Mouse (Mus musculus) forebrain, embryonic 12.5 days (tissue): ENCODE data around the gene Gjc3. TPM values are rescaled to one million over a fixed set of nuclear protein-coding genes. Genes with fewer than 3 reads are reported as not detected.
"Not testable (repeated sequence)": the region's sequence is repeated elsewhere in the genome, so short reads cannot be mapped to it uniquely, and the experiment has no call there.

Experiments used
- ATAC-seq: fragments of 200-750 bp; cut with Nextera tagmentation; 2 replicates; pipeline ENCODE4 v1.8.0; 2017; ENCODE audit warnings: moderate TSS enrichment; ENCODE audit not compliant: low FRiP score
- H3K27ac ChIP-seq: fragments of 300-500 bp; sonication (generic); 2 replicates; pipeline ENCODE4 v1.5.1; 2016; ENCODE audit warnings: mild to moderate bottlenecking
- H3K27me3 ChIP-seq: fragments of 300-500 bp; sonication (generic); 2 replicates; pipeline ENCODE4 v1.6.1; 2016; ENCODE audit warnings: mild to moderate bottlenecking
- H3K36me3 ChIP-seq: fragments of 300-500 bp; sonication (generic); replicated peaks from 2 replicates; pipeline ENCODE4 v1.6.1; 2016; ENCODE audit warnings: mild to moderate bottlenecking
- H3K4me1 ChIP-seq: fragments of 300-500 bp; sonication (generic); 2 replicates; pipeline ENCODE4 v1.6.1; 2016
- H3K4me2 ChIP-seq: fragments of 300-500 bp; sonication (generic); 2 replicates; pipeline ENCODE4 v1.6.1; 2016; ENCODE audit warnings: mild to moderate bottlenecking, moderate library complexity
- H3K4me3 ChIP-seq: fragments of 300-500 bp; sonication (generic); replicated peaks from 2 replicates; pipeline ENCODE4 v1.5.1; 2016; ENCODE audit warnings: mild to moderate bottlenecking
- H3K9ac ChIP-seq: fragments of 300-500 bp; sonication (generic); 2 replicates; pipeline ENCODE4 v1.6.1; 2016; ENCODE audit warnings: mild to moderate bottlenecking
- H3K9me3 ChIP-seq: fragments of 300-500 bp; sonication (generic); 2 replicates; pipeline ENCODE4 v1.6.1; 2016
- WGBS: fragments of 180-500 bp; shearing (Covaris S2); methylation state at CpG from one replicate; pipeline ENCODE4 v1.1.7; 2016; 5-methylcytosine and 5-hydroxymethylcytosine counted together
- polyA plus RNA-seq: library from polyadenylated mRNA; unstranded; fragments of >200 nt; fragmentation: Nextera tagmentation; extraction: Ambion mirVana; gene quantifications from 2 replicates; pipeline ENCODE4 v1.2.1, GENCODE M21; 2016

Gjc3 gene
- polyA plus RNA-seq, 1 experiment from 2014 or later, result not detected

DNA sequence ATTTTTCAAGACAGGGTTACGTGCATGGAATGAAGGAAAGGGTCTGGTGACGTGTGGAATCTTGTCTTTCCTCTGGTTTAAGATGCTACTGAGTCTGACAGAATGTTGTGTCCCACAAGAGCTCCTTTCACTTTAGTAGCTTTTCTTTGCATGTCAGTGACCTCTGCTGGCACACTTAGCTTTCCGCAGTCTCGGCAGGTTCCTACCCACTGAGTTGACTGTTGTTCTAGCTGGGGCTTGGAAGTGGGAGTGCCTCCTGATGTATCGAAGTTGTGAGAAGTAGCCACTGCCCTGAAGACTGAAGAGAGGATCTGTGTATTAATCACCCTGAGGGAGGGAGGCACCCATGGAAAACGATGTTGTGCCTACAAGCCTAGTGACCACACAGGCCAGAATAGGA is 11.7 kb downstream of the Gjc3 start:
- WGBS, result 41% methylated on average over 6 of the region's 6 CpGs
- H3K4me3 ChIP-seq, result no peak overlapping the region
- H3K9me3 ChIP-seq, result no peaks in the 10 kb centered on the region
- H3K27me3 ChIP-seq, result no peaks in the 10 kb centered on the region
- no peak overlapping the region for H3K4me2 ChIP-seq
- ATAC-seq, result no peak
- no peak overlapping the region for H3K9ac ChIP-seq
- no peaks in the 10 kb centered on the region for H3K4me1 ChIP-seq
- H3K36me3 ChIP-seq, result no peaks in the 10 kb centered on the region
- H3K27ac ChIP-seq, result no peak overlapping the region

GRCm38 (mm10) chr5:137947303-137947702 is 15.6 kb downstream of the Gjc3 start:
- Histone ChIP-seq H3K27me3 (no peaks in the 10 kb centered on the region), H3K4me2 (no peak overlapping the region), H3K27ac (no peak overlapping the region), H3K9ac (no peak overlapping the region), H3K9me3 (no peaks in the 10 kb centered on the region), H3K4me3 (no peak overlapping the region), H3K36me3 (no peaks in the 10 kb centered on the region), H3K4me1 (no peaks in the 10 kb centered on the region)
- ATAC-seq, result no peak

GRCm38 (mm10) chr5:137943133-137943532 is 19.8 kb downstream of the Gjc3 start:
- H3K9me3 ChIP-seq, result no peaks in the 10 kb centered on the region
- no peaks in the 10 kb centered on the region for H3K36me3 ChIP-seq
- no peak overlapping the region for H3K4me3 ChIP-seq
- H3K9ac ChIP-seq, result no peak overlapping the region
- no peaks in the 10 kb centered on the region for H3K27me3 ChIP-seq
- H3K4me1 ChIP-seq, result no peaks in the 10 kb centered on the region
- no peak for ATAC-seq
- H3K4me2 ChIP-seq, result no peak overlapping the region
- WGBS, result 86% methylated on average over 1 of the region's 1 CpGs
- H3K27ac ChIP-seq, result no peak overlapping the region

DNA sequence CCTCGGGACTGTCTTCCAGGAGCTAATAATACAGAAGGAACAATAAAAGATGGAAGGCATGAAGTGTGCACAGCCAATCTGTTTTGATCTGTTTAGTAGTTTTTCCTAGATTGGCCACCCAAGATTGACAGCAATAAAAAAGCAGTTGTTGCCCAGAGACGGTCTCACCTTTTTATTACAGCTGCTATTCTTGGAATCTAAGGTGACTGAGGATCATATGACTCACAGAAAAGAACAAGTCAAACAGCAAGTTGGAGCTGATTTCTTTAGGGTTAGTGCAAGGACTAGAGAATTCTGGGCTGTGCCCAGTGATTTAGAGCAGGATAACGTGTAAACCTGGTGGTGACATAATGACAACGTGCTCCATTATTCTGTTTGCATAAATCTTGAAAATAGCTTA is 21.9 kb downstream of the Gjc3 start:
- H3K4me1 ChIP-seq, result no peaks in the 10 kb centered on the region
- H3K9ac ChIP-seq, result no peak overlapping the region
- H3K36me3 ChIP-seq, result no peaks in the 10 kb centered on the region
- 87% methylated on average over 4 of the region's 4 CpGs for WGBS
- no peak overlapping the region for H3K4me2 ChIP-seq
- peaks cover 6% of the 10 kb centered on the region; the same call in 1 of the 2 replicates for H3K9me3 ChIP-seq
- ATAC-seq, result no peak
- no peak overlapping the region for H3K27ac ChIP-seq
- no peaks in the 10 kb centered on the region for H3K27me3 ChIP-seq
- no peak overlapping the region for H3K4me3 ChIP-seq

DNA sequence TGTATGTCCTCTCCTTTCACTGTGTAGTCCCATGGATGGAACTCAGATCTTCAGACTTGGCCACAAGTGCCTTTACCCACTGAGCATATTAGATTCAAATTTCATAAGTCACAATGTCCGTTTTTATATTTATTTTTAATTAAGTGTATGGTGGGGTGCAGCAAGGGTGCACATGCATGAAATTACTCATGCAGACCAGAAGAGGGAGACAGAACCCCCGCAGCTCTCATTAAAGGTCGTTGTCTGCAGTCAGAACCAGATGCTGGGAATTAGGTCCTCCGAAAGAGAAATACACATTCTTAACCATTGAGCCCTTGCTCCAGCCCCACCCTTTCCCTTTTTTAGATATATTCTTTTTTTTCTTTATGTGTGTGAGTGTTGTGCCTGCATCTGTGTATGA is 25.7 kb downstream of the Gjc3 start:
- Histone ChIP-seq H3K27ac (no peak overlapping the region), H3K9ac (no peak overlapping the region), H3K27me3 (no peaks in the 10 kb centered on the region), H3K36me3 (no peaks in the 10 kb centered on the region), H3K4me2 (no peak overlapping the region), H3K4me3 (no peak overlapping the region), H3K4me1 (no peaks in the 10 kb centered on the region), H3K9me3 (peaks cover 6% of the 10 kb centered on the region; the same call in 1 of the 2 replicates)
- 73% methylated on average over 4 of the region's 4 CpGs for WGBS
- no peak for ATAC-seq

GRCm38 (mm10) chr5:137936486-137936885 is 26.4 kb downstream of the Gjc3 start:
- Histone ChIP-seq H3K9me3 (peaks cover 6% of the 10 kb centered on the region; the same call in 1 of the 2 replicates), H3K27ac (no peak overlapping the region), H3K9ac (no peak overlapping the region), H3K27me3 (no peaks in the 10 kb centered on the region), H3K4me3 (no peak overlapping the region), H3K36me3 (no peaks in the 10 kb centered on the region), H3K4me1 (no peaks in the 10 kb centered on the region), H3K4me2 (no peak overlapping the region)
- ATAC-seq, result no peak
- WGBS, result 96% methylated on average over 2 of the region's 2 CpGs

DNA sequence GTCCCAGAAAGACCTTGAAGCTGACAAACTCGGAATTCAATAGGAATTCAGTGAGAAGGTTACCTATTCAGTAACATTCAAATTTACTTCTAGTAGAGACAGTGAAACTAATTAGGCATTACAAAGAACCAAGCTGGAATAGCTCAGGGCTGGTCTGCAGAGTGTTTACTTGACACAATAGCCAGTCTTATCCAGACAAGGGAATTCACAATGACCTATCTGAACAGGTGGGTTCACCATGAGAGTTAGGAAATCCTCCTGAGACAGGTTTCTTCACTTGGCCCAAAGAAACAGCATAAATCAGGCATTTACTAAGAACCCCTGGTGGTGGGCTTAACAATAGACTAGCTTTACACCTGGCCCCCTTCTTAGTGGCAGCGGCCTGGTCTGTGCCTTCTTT is 29.0 kb downstream of the Gjc3 start:
- ATAC-seq, H3K9me3 ChIP-seq, H3K9ac ChIP-seq: not testable (repeated sequence)

DNA sequence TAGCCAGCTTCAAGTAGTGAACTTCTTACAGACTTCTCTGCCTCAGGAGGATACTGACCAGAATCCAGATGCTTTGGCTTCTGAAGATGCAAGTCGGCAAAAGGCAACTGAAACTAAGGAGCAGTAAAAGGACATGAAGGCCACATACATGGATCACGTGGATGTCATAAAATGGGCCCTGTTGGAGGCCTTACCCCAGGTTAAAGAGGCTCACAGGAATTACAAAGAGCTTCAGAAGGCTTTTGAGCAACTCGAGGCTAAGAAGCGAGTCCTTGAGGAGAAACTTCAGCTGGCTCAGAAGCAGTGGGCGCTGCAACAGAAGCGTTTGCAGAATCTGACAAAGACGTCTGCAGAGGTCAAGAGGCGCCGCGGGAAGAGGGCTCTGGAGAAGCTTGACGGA is 34.5 kb downstream of the Gjc3 start:
- WGBS, result 85% methylated on average over 11 of the region's 11 CpGs
- no peak for ATAC-seq

More for the DNA sequence above, 29.0 kb downstream of the Gjc3 start:
- H3K36me3 ChIP-seq, H3K4me2 ChIP-seq, H3K4me3 ChIP-seq, H3K27ac ChIP-seq, H3K4me1 ChIP-seq, H3K27me3 ChIP-seq: not testable (repeated sequence)
- 60% methylated on average over 2 of the region's 2 CpGs for WGBS

GRCm38 (mm10) chr5:137922171-137922570 is 40.7 kb downstream of the Gjc3 start:
- Histone ChIP-seq H3K4me3 (no peak overlapping the region), H3K27ac (no peak overlapping the region), H3K4me2 (no peak overlapping the region), H3K9ac (no peak overlapping the region), H3K36me3 (no peaks in the 10 kb centered on the region), H3K27me3 (no peaks in the 10 kb centered on the region), H3K4me1 (no peaks in the 10 kb centered on the region), H3K9me3 (no peaks in the 10 kb centered on the region)
- no peak for ATAC-seq

More for the DNA sequence above, 34.5 kb downstream of the Gjc3 start:
- Histone ChIP-seq H3K27me3 (no peaks in the 10 kb centered on the region), H3K36me3 (no peaks in the 10 kb centered on the region), H3K9ac (no peak overlapping the region), H3K9me3 (no peaks in the 10 kb centered on the region), H3K4me1 (no peaks in the 10 kb centered on the region), H3K27ac (no peak overlapping the region), H3K4me3 (no peak overlapping the region), H3K4me2 (no peak overlapping the region)

DNA sequence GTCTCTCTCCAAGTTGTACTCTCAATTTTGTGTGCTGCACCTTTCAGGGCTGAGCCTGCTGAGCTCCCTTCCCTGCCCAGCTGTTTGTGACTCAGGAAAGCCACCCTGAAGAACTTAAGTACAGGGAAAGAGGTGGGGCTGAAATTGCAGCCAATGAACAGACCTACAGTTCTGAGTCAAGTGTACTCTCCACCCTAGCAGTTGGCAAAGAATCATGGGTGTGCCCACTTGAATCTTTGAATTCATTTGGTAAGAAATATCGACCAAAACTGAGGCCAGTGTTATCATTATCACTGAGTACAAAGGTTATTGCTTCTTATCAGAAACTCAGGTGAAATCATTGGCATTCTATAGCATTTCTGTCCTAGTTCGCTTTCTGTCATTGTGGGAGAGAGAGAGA is 41.4 kb downstream of the Gjc3 start, which contains the start of gene Cyp3a13:
Gene Cyp3a13, minus strand, starts transcription at position 88 of the 400 bp plus-strand sequence.
- H3K4me2 ChIP-seq, result no peak within 1 kb of the TSS
- no peak for ATAC-seq
- H3K36me3 ChIP-seq, result no peaks in the 10 kb centered on the region
- no peak within 1 kb of the TSS for H3K4me3 ChIP-seq
- no peak within 1 kb of the TSS for H3K9ac ChIP-seq
- no peaks in the 10 kb centered on the region for H3K9me3 ChIP-seq
- H3K4me1 ChIP-seq, result no peaks in the 10 kb centered on the region
- WGBS, result 54% methylated on average over 2 of the region's 2 CpGs
- no peaks in the 10 kb centered on the region for H3K27me3 ChIP-seq
- H3K27ac ChIP-seq, result no peak within 1 kb of the TSS

DNA sequence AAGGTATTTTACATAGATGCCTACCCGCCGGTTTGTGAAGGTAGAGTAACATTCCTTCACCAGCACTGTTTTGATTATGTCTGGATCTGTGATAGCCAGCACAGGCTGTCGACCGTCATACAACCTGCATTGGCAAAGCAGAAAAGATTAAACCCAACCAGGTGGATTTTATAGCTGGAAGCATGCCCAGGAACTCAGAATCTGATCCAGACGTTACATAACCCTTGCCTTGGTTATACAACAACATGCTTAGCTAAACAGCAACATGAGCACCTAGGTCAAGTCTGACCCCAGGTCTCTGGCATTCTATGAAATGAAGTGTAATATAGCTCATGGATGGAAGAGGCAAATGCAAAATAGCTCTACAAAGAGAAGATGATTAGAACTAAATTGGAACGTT is 47.3 kb downstream of the Gjc3 start:
- no peak for ATAC-seq
- Histone ChIP-seq H3K27me3 (no peaks in the 10 kb centered on the region), H3K9ac (no peak overlapping the region), H3K9me3 (no peaks in the 10 kb centered on the region), H3K36me3 (no peaks in the 10 kb centered on the region), H3K4me2 (no peak overlapping the region), H3K4me1 (no peaks in the 10 kb centered on the region), H3K27ac (no peak overlapping the region), H3K4me3 (no peak overlapping the region)
- 78% methylated on average over 6 of the region's 6 CpGs for WGBS

DNA sequence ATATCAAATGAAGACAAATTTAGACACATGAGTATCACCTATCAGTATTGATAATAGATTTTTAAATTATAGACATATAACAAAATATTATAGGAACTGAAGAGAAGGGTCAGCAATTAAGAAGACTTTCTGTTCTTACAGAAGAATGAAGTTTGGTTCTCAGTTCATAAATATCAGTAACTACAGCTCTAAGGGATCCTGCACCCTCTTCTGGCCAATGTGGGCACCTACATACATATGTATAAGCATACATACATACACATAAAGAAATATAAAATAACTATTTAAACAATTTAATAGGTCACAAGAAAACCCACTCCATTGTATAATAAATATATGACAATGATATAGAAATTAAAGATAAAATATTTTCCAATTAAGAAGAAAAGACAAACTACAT is 48.4 kb downstream of the Gjc3 start:
- ATAC-seq, result no peak

GRCm38 (mm10) chr5:137909564-137910262 is 53.2 kb downstream of the Gjc3 start:
- Histone ChIP-seq H3K9me3 (no peaks in the 10 kb centered on the region), H3K27me3 (0 out of 2 replicates have a peak, but pooled peaks cover 2% of the 10 kb centered on the region), H3K4me2 (no peak overlapping the region), H3K36me3 (no peaks in the 10 kb centered on the region), H3K27ac (no peak overlapping the region), H3K9ac (no peak overlapping the region), H3K4me1 (no peaks in the 10 kb centered on the region), H3K4me3 (no peak overlapping the region)
- 83% methylated on average over 3 of the region's 3 CpGs for WGBS
- ATAC-seq, result no peak

More for the DNA sequence above, 48.4 kb downstream of the Gjc3 start:
- H3K9ac ChIP-seq, result no peak overlapping the region
- H3K9me3 ChIP-seq, result no peaks in the 10 kb centered on the region
- no peaks in the 10 kb centered on the region for H3K27me3 ChIP-seq
- no peaks in the 10 kb centered on the region for H3K36me3 ChIP-seq
- H3K4me3 ChIP-seq, result no peak overlapping the region
- H3K4me1 ChIP-seq, result no peaks in the 10 kb centered on the region
- H3K27ac ChIP-seq, result no peak overlapping the region
- H3K4me2 ChIP-seq, result no peak overlapping the region
